In genomic region chr11:68871748-68872147, GRCm38 (mm10) we compare ENCODE assay signal across 8 mouse cellular contexts. TPM values are rescaled to one million over a fixed set of nuclear protein-coding genes. Genes with fewer than 3 reads are reported as not detected.
DNase-seq lines count a peak whose midpoint lies in the region; ATAC-seq lines count a peak whose summit lies in the region.

Gene Ndel1, minus strand, starts transcription at chr11:68871858.

- no peak within 1 kb of the TSS for H3K4me3 ChIP-seq in embryonic facial prominence, embryonic 12.5 days
- H3K4me3 ChIP-seq in heart, embryonic 10.5 days, result no peak within 1 kb of the TSS
- H3K4me3 ChIP-seq in kidney, embryonic 14.5 days (ENCODE audit: low read length), result no peak within 1 kb of the TSS
- H3K4me3 ChIP-seq in liver, embryonic 13.5 days (replicated peaks), result no peak within 1 kb of the TSS

- H3K4me2 ChIP-seq in embryonic facial prominence, embryonic 12.5 days (replicated peaks), result no peak within 1 kb of the TSS
- H3K4me2 ChIP-seq in kidney, embryonic 14.5 days (replicated peaks; ENCODE audit: low read depth, low read length), result no peak within 1 kb of the TSS
- H3K4me2 ChIP-seq in liver, embryonic 13.5 days, result no peak within 1 kb of the TSS

- no peak within 1 kb of the TSS for H3K9ac ChIP-seq in embryonic facial prominence, embryonic 12.5 days
- no peak within 1 kb of the TSS for H3K9ac ChIP-seq in kidney, embryonic 14.5 days (ENCODE audit: low read depth, low read length)
- H3K9ac ChIP-seq in liver, embryonic 13.5 days, result no peak within 1 kb of the TSS

- ATAC-seq in embryonic facial prominence, embryonic 12.5 days (ENCODE audit: insufficient number of reproducible peaks, insufficient read depth, low FRiP score, low TSS enrichment), result no peak
- peak; percentile 20; the same call in 1 of the 2 replicates for ATAC-seq in kidney, embryonic 14.5 days (ENCODE audit: low FRiP score, low TSS enrichment)
- no peak for ATAC-seq in liver, embryonic 13.5 days (ENCODE audit: low read depth)

- H3K27me3 ChIP-seq in embryonic facial prominence, embryonic 12.5 days, result no peaks in the 10 kb centered on the region
- H3K27me3 ChIP-seq in heart, embryonic 10.5 days (ENCODE audit: insufficient read depth, poor library complexity, severe bottlenecking), result no peaks in the 10 kb centered on the region
- H3K27me3 ChIP-seq in kidney, embryonic 14.5 days (ENCODE audit: control insufficient read depth, insufficient read depth, low read length), result no peaks in the 10 kb centered on the region
- H3K27me3 ChIP-seq in liver, embryonic 13.5 days, result no peaks in the 10 kb centered on the region

- no peaks in the 10 kb centered on the region for H3K36me3 ChIP-seq in embryonic facial prominence, embryonic 12.5 days
- H3K36me3 ChIP-seq in heart, embryonic 10.5 days, result no peaks in the 10 kb centered on the region
- no peaks in the 10 kb centered on the region for H3K36me3 ChIP-seq in kidney, embryonic 14.5 days (ENCODE audit: control insufficient read depth, insufficient read depth, low read length)
- no peaks in the 10 kb centered on the region for H3K36me3 ChIP-seq in liver, embryonic 13.5 days

- 67% methylated on average over 6 of the region's 6 CpGs for WGBS in embryonic facial prominence, embryonic 12.5 days
- 48% methylated on average over 6 of the region's 6 CpGs for WGBS in heart, embryonic 10.5 days
- WGBS in kidney, embryonic 14.5 days, result 17% methylated on average over 6 of the region's 6 CpGs
- 28% methylated on average over 6 of the region's 6 CpGs for WGBS in liver, embryonic 13.5 days (ENCODE audit: insufficient replicate concordance)

- H3K4me1 ChIP-seq in embryonic facial prominence, embryonic 12.5 days, result 0 out of 2 replicates have a peak, but pooled peaks cover 3% of the 10 kb centered on the region
- H3K4me1 ChIP-seq in heart, embryonic 10.5 days, result peaks cover 7% of the 10 kb centered on the region; the same call in 1 of the 2 replicates
- no peaks in the 10 kb centered on the region for H3K4me1 ChIP-seq in kidney, embryonic 14.5 days (ENCODE audit: control insufficient read depth, insufficient read depth, low read length)
- H3K4me1 ChIP-seq in liver, embryonic 13.5 days (replicated peaks), result peaks cover 8% of the 10 kb centered on the region; the same call in 1 of the 2 replicates

- DNase-seq in ovary, postnatal 36 days (ENCODE audit: low spot score), result peak; percentile 36
- no peak for DNase-seq in ovary, postnatal 10 days (ENCODE audit: low spot score)
- DNase-seq in heart, embryonic 10.5 days (ENCODE audit: low spot score), result no peak
- no peak for DNase-seq in liver, embryonic 13.5 days
- DNase-seq in natural killer cell, adult 2 months (ENCODE audit: low spot score in 2 of 2), result peak; percentile 11 to 24
- DNase-seq in right cerebral cortex, postnatal 14 days, result no peak

- no peaks in the 10 kb centered on the region for H3K9me3 ChIP-seq in embryonic facial prominence, embryonic 12.5 days
- H3K9me3 ChIP-seq in heart, embryonic 10.5 days, result no peaks in the 10 kb centered on the region
- H3K9me3 ChIP-seq in kidney, embryonic 14.5 days (ENCODE audit: control insufficient read depth, low read length), result no peaks in the 10 kb centered on the region
- H3K9me3 ChIP-seq in liver, embryonic 13.5 days (replicated peaks), result no peaks in the 10 kb centered on the region

- no peak within 1 kb of the TSS for H3K27ac ChIP-seq in embryonic facial prominence, embryonic 12.5 days
- H3K27ac ChIP-seq in heart, embryonic 10.5 days, result peak within 1 kb of the TSS; percentile 53; the same call in 1 of the 2 replicates
- H3K27ac ChIP-seq in kidney, embryonic 14.5 days (ENCODE audit: low read depth, low read length), result no peak within 1 kb of the TSS
- no peak within 1 kb of the TSS for H3K27ac ChIP-seq in liver, embryonic 13.5 days

RNA-seq across cellular contexts. Expression of gene Ndel1, which starts in this region (rescaled TPM):
- 78.6 and 82.0 TPM in 2 replicates for polyA plus RNA-seq in embryonic facial prominence, embryonic 12.5 days (2016; fragmentation: Nextera tagmentation; extraction: Ambion mirVana)
- 68.7 and 69.2 TPM in 2 replicates for polyA plus RNA-seq in heart, embryonic 10.5 days (2016; fragmentation: Nextera tagmentation; extraction: Ambion mirVana)
- polyA plus RNA-seq in kidney, embryonic 14.5 days (2014; fragmentation: Nextera tagmentation; extraction: Ambion mirVana), result 46.7 and 70.6 TPM in 2 replicates
- polyA plus RNA-seq in liver, embryonic 13.5 days (2015; fragmentation: Nextera tagmentation; extraction: Ambion mirVana), result 35.5 and 40.0 TPM in 2 replicates

Comparison
In these comparisons a context has a peak if more than half of its experiments do, and no peak if none do; other contexts are left out.
1. DNase-seq: peak in ovary, postnatal 36 days (single experiment) and natural killer cell, adult 2 months (2 of 2); none in ovary, postnatal 10 days (single experiment), heart, embryonic 10.5 days (single experiment), liver, embryonic 13.5 days (single experiment) and right cerebral cortex, postnatal 14 days (single experiment).